Mouse (Mus musculus): ENCODE measurements at regions not wholly inside any gene's neighbourhood (a gene's known extent, or its start where the extent isn't known, plus 50 kb on each side); places are given as distances from the start of the nearest gene placed in this dataset.

GRCm38 (mm10) chr6:140351365-140352095, 72.3 kb upstream of the Plekha5 start:
- no peaks in the 10 kb centered on the region for H3K27me3 ChIP-seq (ENCODE audit: control insufficient read depth, insufficient read depth, low read length)
- no peaks in the 10 kb centered on the region for H3K36me3 ChIP-seq (ENCODE audit: control insufficient read depth, insufficient read depth, low read length)
- TF ChIP-seq POLR2A (IDR thresholded peaks at IDR 0.05; ENCODE audit: control insufficient read depth, low read depth, low read length) (no peak), CTCF (IDR thresholded peaks at IDR 0.05; ENCODE audit: control insufficient read depth, insufficient read depth, insufficient replicate concordance, low read depth, low read length) (no peak)
- no peak overlapping the region for H3K4me3 ChIP-seq (ENCODE audit: control insufficient read depth, low read depth, low read length)
- no peak overlapping the region for H3K27ac ChIP-seq (ENCODE audit: control insufficient read depth, insufficient read depth, low read depth, low read length)
- peaks cover 3% of the 10 kb centered on the region; the same call in 1 of the 2 replicates for H3K4me1 ChIP-seq (ENCODE audit: control insufficient read depth, insufficient read depth, low read length)

GRCm38 (mm10) chr6:140348578-140348977, 75.3 kb upstream of the Plekha5 start:
- peaks cover 3% of the 10 kb centered on the region; the same call in 1 of the 2 replicates for H3K4me1 ChIP-seq (ENCODE audit: control insufficient read depth, insufficient read depth, low read length)
- no peaks in the 10 kb centered on the region for H3K36me3 ChIP-seq (ENCODE audit: control insufficient read depth, insufficient read depth, low read length)
- no peak for TF ChIP-seq CTCF (IDR thresholded peaks at IDR 0.05; ENCODE audit: control insufficient read depth, insufficient read depth, insufficient replicate concordance, low read depth, low read length)
- TF ChIP-seq POLR2A (IDR thresholded peaks at IDR 0.05; ENCODE audit: control insufficient read depth, low read depth, low read length) = no peak
- H3K4me3 ChIP-seq (ENCODE audit: control insufficient read depth, low read depth, low read length) = peak overlapping the region; percentile 69
- no peak overlapping the region for H3K27ac ChIP-seq (ENCODE audit: control insufficient read depth, insufficient read depth, low read depth, low read length)
- H3K27me3 ChIP-seq (ENCODE audit: control insufficient read depth, insufficient read depth, low read length) = no peaks in the 10 kb centered on the region

- TF ChIP-seq POLR2A (IDR thresholded peaks at IDR 0.05; ENCODE audit: control insufficient read depth, low read depth, low read length) = no peak
- TF ChIP-seq CTCF (IDR thresholded peaks at IDR 0.05; ENCODE audit: control insufficient read depth, insufficient read depth, insufficient replicate concordance, low read depth, low read length) = no peak
- peaks cover 3% of the 10 kb centered on the region; the same call in 1 of the 2 replicates for H3K4me1 ChIP-seq (ENCODE audit: control insufficient read depth, insufficient read depth, low read length)
- no peak overlapping the region for H3K4me3 ChIP-seq (ENCODE audit: control insufficient read depth, low read depth, low read length)
- H3K27me3 ChIP-seq (ENCODE audit: control insufficient read depth, insufficient read depth, low read length) = no peaks in the 10 kb centered on the region
- H3K27ac ChIP-seq (ENCODE audit: control insufficient read depth, insufficient read depth, low read depth, low read length) = no peak overlapping the region
- no peaks in the 10 kb centered on the region for H3K36me3 ChIP-seq (ENCODE audit: control insufficient read depth, insufficient read depth, low read length)
Measured at GRCm38 (mm10) chr6:140346929-140347328, 76.9 kb upstream of the Plekha5 start.

DNA sequence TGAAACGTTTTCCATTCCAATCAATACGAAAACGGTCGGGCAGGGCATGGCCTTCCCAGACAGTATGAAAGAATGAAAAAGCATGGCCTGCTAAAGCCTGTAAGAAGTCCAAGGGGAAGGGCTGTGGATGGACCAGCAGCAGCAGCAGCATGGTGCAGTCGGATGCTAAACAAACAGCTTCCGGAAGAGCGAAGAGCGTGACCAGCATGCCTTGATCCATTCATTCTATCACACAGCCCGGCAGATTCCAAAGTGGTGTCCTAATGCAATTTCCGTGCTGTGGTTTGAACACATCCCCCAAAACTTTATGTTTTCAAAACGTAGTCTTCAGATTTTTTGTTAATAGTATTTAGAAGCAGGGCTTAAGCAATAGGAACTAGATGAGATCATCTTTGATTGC, 80.2 kb upstream of the Plekha5 start:
- H3K27ac ChIP-seq (ENCODE audit: control insufficient read depth, insufficient read depth, low read depth, low read length) = no peak overlapping the region
- no peaks in the 10 kb centered on the region for H3K36me3 ChIP-seq (ENCODE audit: control insufficient read depth, insufficient read depth, low read length)
- peaks cover 3% of the 10 kb centered on the region for H3K4me1 ChIP-seq (ENCODE audit: control insufficient read depth, insufficient read depth, low read length)
- no peak for TF ChIP-seq CTCF (IDR thresholded peaks at IDR 0.05; ENCODE audit: control insufficient read depth, insufficient read depth, insufficient replicate concordance, low read depth, low read length)
- no peak for TF ChIP-seq POLR2A (IDR thresholded peaks at IDR 0.05; ENCODE audit: control insufficient read depth, low read depth, low read length)
- H3K27me3 ChIP-seq (ENCODE audit: control insufficient read depth, insufficient read depth, low read length) = no peaks in the 10 kb centered on the region
- no peak overlapping the region for H3K4me3 ChIP-seq (ENCODE audit: control insufficient read depth, low read depth, low read length)

DNA sequence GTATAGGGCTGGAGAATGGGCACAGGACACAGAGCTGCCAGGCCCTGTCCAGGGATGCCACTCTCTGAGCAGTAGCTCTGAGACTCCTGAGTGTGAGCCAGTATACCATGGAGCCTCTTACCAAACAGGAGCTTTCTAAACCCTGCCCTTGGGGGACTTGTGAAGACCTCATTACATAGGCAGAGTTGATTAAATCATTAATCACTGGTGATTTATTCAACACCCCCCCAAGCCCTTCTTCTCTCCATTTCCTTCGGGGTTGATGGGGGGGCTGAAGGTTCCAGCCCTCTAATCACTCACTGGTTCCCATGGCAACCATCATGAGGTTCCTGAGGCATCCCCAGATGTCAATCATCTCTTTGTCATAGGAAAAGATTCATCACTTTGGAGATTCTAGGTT, 81.0 kb upstream of the Plekha5 start:
- Histone ChIP-seq H3K27me3 (ENCODE audit: control insufficient read depth, insufficient read depth, low read length) (no peaks in the 10 kb centered on the region), H3K4me3 (ENCODE audit: control insufficient read depth, low read depth, low read length) (no peak overlapping the region), H3K36me3 (ENCODE audit: control insufficient read depth, insufficient read depth, low read length) (no peaks in the 10 kb centered on the region), H3K27ac (ENCODE audit: control insufficient read depth, insufficient read depth, low read depth, low read length) (no peak overlapping the region), H3K4me1 (ENCODE audit: control insufficient read depth, insufficient read depth, low read length) (peaks cover 2% of the 10 kb centered on the region; the same call in 1 of the 2 replicates)
- no peak for TF ChIP-seq CTCF (IDR thresholded peaks at IDR 0.05; ENCODE audit: control insufficient read depth, insufficient read depth, insufficient replicate concordance, low read depth, low read length)
- TF ChIP-seq POLR2A (IDR thresholded peaks at IDR 0.05; ENCODE audit: control insufficient read depth, low read depth, low read length) = no peak

- Histone ChIP-seq H3K4me3 (ENCODE audit: control insufficient read depth, low read depth, low read length) (no peak overlapping the region), H3K36me3 (ENCODE audit: control insufficient read depth, insufficient read depth, low read length) (no peaks in the 10 kb centered on the region), H3K27ac (ENCODE audit: control insufficient read depth, insufficient read depth, low read depth, low read length) (no peak overlapping the region), H3K4me1 (ENCODE audit: control insufficient read depth, insufficient read depth, low read length) (peaks cover 2% of the 10 kb centered on the region; the same call in 1 of the 2 replicates), H3K27me3 (ENCODE audit: control insufficient read depth, insufficient read depth, low read length) (no peaks in the 10 kb centered on the region)
- TF ChIP-seq POLR2A (IDR thresholded peaks at IDR 0.05; ENCODE audit: control insufficient read depth, low read depth, low read length) = no peak
- TF ChIP-seq CTCF (IDR thresholded peaks at IDR 0.05; ENCODE audit: control insufficient read depth, insufficient read depth, insufficient replicate concordance, low read depth, low read length) = no peak
Measured at GRCm38 (mm10) chr6:140339731-140340130, 84.1 kb upstream of the Plekha5 start.

- H3K36me3 ChIP-seq (ENCODE audit: control insufficient read depth, insufficient read depth, low read length) = no peaks in the 10 kb centered on the region
- H3K4me3 ChIP-seq (ENCODE audit: control insufficient read depth, low read depth, low read length) = peak overlapping the region; percentile 8; the same call in 1 of the 2 replicates
- TF ChIP-seq CTCF (IDR thresholded peaks at IDR 0.05; ENCODE audit: control insufficient read depth, insufficient read depth, insufficient replicate concordance, low read depth, low read length) (no peak), POLR2A (IDR thresholded peaks at IDR 0.05; ENCODE audit: control insufficient read depth, low read depth, low read length) (no peak)
- no peak overlapping the region; the same call in 1 of the 2 replicates for H3K27ac ChIP-seq (ENCODE audit: control insufficient read depth, insufficient read depth, low read depth, low read length)
- H3K4me1 ChIP-seq (ENCODE audit: control insufficient read depth, insufficient read depth, low read length) = peaks cover 2% of the 10 kb centered on the region; the same call in 1 of the 2 replicates
- H3K27me3 ChIP-seq (ENCODE audit: control insufficient read depth, insufficient read depth, low read length) = no peaks in the 10 kb centered on the region
Measured at GRCm38 (mm10) chr6:140337897-140338749, 85.7 kb upstream of the Plekha5 start.

Measured in testis, adult 2 months (tissue).